Mouse (Mus musculus) midbrain, embryonic 15.5 days (tissue): ENCODE measurements around the gene Plcb1. TPM values are rescaled to one million over a fixed set of nuclear protein-coding genes. Genes with fewer than 3 reads are reported as not detected.
A peak's percentile ranks its signal among the peaks of the same experiment; 100 is the strongest.

Experiments
- ATAC-seq: fragments of 200-750 bp; cut with Nextera tagmentation; replicated peaks from 2 replicates; pipeline ENCODE4 v1.8.0; 2017; ENCODE audit warnings: moderate TSS enrichment
- H3K27ac ChIP-seq: fragments of 300-500 bp; sonication (generic); 2 replicates; pipeline ENCODE4 v1.5.1; 2015; ENCODE audit warnings: mild to moderate bottlenecking, inconsistent platforms
- H3K27me3 ChIP-seq: fragments of 300-500 bp; sonication (generic); replicated peaks from 2 replicates; pipeline ENCODE4 v1.6.1; 2015; ENCODE audit warnings: inconsistent platforms
- H3K36me3 ChIP-seq: fragments of 300-500 bp; sonication (generic); replicated peaks from 2 replicates; pipeline ENCODE4 v1.6.1; 2015; ENCODE audit warnings: inconsistent platforms
- H3K4me1 ChIP-seq: fragments of 300-500 bp; sonication (generic); 2 replicates; pipeline ENCODE4 v1.6.1; 2015; ENCODE audit warnings: inconsistent platforms
- H3K4me2 ChIP-seq: fragments of 300-500 bp; sonication (generic); 2 replicates; pipeline ENCODE4 v1.6.1; 2015; ENCODE audit warnings: inconsistent platforms, mild to moderate bottlenecking, moderate library complexity
- H3K4me3 ChIP-seq: fragments of 300-500 bp; sonication (generic); 2 replicates; pipeline ENCODE4 v1.5.1; 2015; ENCODE audit warnings: mild to moderate bottlenecking, inconsistent platforms
- H3K9ac ChIP-seq: fragments of 300-500 bp; sonication (generic); 2 replicates; pipeline ENCODE4 v1.6.1; 2015; ENCODE audit warnings: mild to moderate bottlenecking, inconsistent platforms
- H3K9me3 ChIP-seq: fragments of 300-500 bp; sonication (generic); 2 replicates; pipeline ENCODE4 v1.6.1; 2016; ENCODE audit warnings: inconsistent platforms
- WGBS: fragments of 180-500 bp; shearing (Covaris S2); methylation state at CpG from one replicate; pipeline ENCODE4 v1.1.7; 2015; ENCODE audit warnings: mixed read lengths; 5-methylcytosine and 5-hydroxymethylcytosine counted together
- polyA plus RNA-seq: library from polyadenylated mRNA; unstranded; fragments of >200 nt; fragmentation: Nextera tagmentation; extraction: Ambion mirVana; gene quantifications from 2 replicates; pipeline ENCODE4 v1.2.1, GENCODE M21; 2015

The Plcb1 gene
- polyA plus RNA-seq, 1 experiment from 2014 or later = 38.0 TPM

GRCm38 (mm10) chr2:135114501-135115128 is 328.7 kb downstream of the Plcb1 start:
- no peaks in the 10 kb centered on the region for H3K4me1 ChIP-seq

GRCm38 (mm10) chr2:135123057-135123456 is 337.2 kb downstream of the Plcb1 start:
- Histone ChIP-seq H3K9ac (no peak overlapping the region), H3K27ac (no peak overlapping the region), H3K4me1 (no peaks in the 10 kb centered on the region), H3K36me3 (no peaks in the 10 kb centered on the region), H3K4me3 (no peak overlapping the region), H3K9me3 (no peaks in the 10 kb centered on the region), H3K27me3 (no peaks in the 10 kb centered on the region), H3K4me2 (no peak overlapping the region)
- no peak for ATAC-seq
- 71% methylated on average over 4 of the region's 4 CpGs for WGBS

More at GRCm38 (mm10) chr2:135114501-135115128, 328.7 kb downstream of the Plcb1 start:
- WGBS = 81% methylated on average over 3 of the region's 3 CpGs
- Histone ChIP-seq H3K9me3 (no peaks in the 10 kb centered on the region), H3K4me2 (no peak overlapping the region), H3K27ac (no peak overlapping the region), H3K4me3 (no peak overlapping the region), H3K27me3 (no peaks in the 10 kb centered on the region), H3K9ac (no peak overlapping the region), H3K36me3 (no peaks in the 10 kb centered on the region)
- no peak for ATAC-seq

GRCm38 (mm10) chr2:135123695-135124343 is 338.0 kb downstream of the Plcb1 start:
- peak; percentile 56 for ATAC-seq
- WGBS = 83% methylated on average over 4 of the region's 4 CpGs
- Histone ChIP-seq H3K9ac (no peak overlapping the region), H3K27ac (no peak overlapping the region), H3K4me3 (no peak overlapping the region), H3K4me1 (no peaks in the 10 kb centered on the region), H3K27me3 (no peaks in the 10 kb centered on the region), H3K9me3 (no peaks in the 10 kb centered on the region), H3K36me3 (no peaks in the 10 kb centered on the region), H3K4me2 (no peak overlapping the region)

GRCm38 (mm10) chr2:135140576-135140975 is 354.7 kb downstream of the Plcb1 start:
- H3K9ac ChIP-seq = no peak overlapping the region
- 0 out of 2 replicates have a peak, but pooled peaks have one; percentile 52 for ATAC-seq
- peaks cover 6% of the 10 kb centered on the region; the same call in 1 of the 2 replicates for H3K4me1 ChIP-seq
- no peaks in the 10 kb centered on the region for H3K36me3 ChIP-seq
- no peak overlapping the region for H3K4me2 ChIP-seq
- no peak overlapping the region for H3K27ac ChIP-seq
- WGBS = 11% methylated on average over 8 of the region's 8 CpGs
- no peaks in the 10 kb centered on the region for H3K9me3 ChIP-seq
- H3K4me3 ChIP-seq = no peak overlapping the region
- H3K27me3 ChIP-seq = no peaks in the 10 kb centered on the region

- no peak overlapping the region for H3K9ac ChIP-seq
- H3K27ac ChIP-seq = no peak overlapping the region
- no peak overlapping the region for H3K4me3 ChIP-seq
- H3K4me2 ChIP-seq = no peak overlapping the region
- H3K36me3 ChIP-seq = no peaks in the 10 kb centered on the region
- no peaks in the 10 kb centered on the region for H3K4me1 ChIP-seq
- no peaks in the 10 kb centered on the region for H3K9me3 ChIP-seq
- no peak for ATAC-seq
- no peaks in the 10 kb centered on the region for H3K27me3 ChIP-seq
- 93% methylated on average over 7 of the region's 7 CpGs for WGBS
Observed at GRCm38 (mm10) chr2:135152289-135152688, 366.4 kb downstream of the Plcb1 start.

- 68% methylated on average over 4 of the region's 4 CpGs for WGBS
- Histone ChIP-seq H3K4me2 (no peak overlapping the region), H3K4me1 (no peaks in the 10 kb centered on the region), H3K9me3 (no peaks in the 10 kb centered on the region), H3K36me3 (no peaks in the 10 kb centered on the region), H3K9ac (no peak overlapping the region), H3K27ac (no peak overlapping the region), H3K27me3 (no peaks in the 10 kb centered on the region), H3K4me3 (no peak overlapping the region)
- no peak for ATAC-seq
Observed at GRCm38 (mm10) chr2:135153248-135153647, 367.4 kb downstream of the Plcb1 start.

- H3K4me3 ChIP-seq = no peak overlapping the region
- no peak overlapping the region for H3K4me2 ChIP-seq
- no peaks in the 10 kb centered on the region for H3K4me1 ChIP-seq
- ATAC-seq = no peak
- 84% methylated on average over 7 of the region's 7 CpGs for WGBS
- H3K9ac ChIP-seq = no peak overlapping the region
- no peaks in the 10 kb centered on the region for H3K9me3 ChIP-seq
- H3K36me3 ChIP-seq = no peaks in the 10 kb centered on the region
- H3K27me3 ChIP-seq = no peaks in the 10 kb centered on the region
- no peak overlapping the region for H3K27ac ChIP-seq
Observed at GRCm38 (mm10) chr2:135156055-135156454, 370.2 kb downstream of the Plcb1 start.

- 93% methylated on average over 2 of the region's 2 CpGs for WGBS
- Histone ChIP-seq H3K9ac (no peak overlapping the region), H3K9me3 (no peaks in the 10 kb centered on the region), H3K4me1 (no peaks in the 10 kb centered on the region), H3K27me3 (no peaks in the 10 kb centered on the region), H3K4me2 (no peak overlapping the region), H3K27ac (no peak overlapping the region), H3K4me3 (no peak overlapping the region), H3K36me3 (no peaks in the 10 kb centered on the region)
- no peak for ATAC-seq
Observed at GRCm38 (mm10) chr2:135157961-135158360, 372.1 kb downstream of the Plcb1 start.

- Histone ChIP-seq H3K9ac (no peak overlapping the region), H3K4me3 (no peak overlapping the region), H3K36me3 (no peaks in the 10 kb centered on the region), H3K27me3 (no peaks in the 10 kb centered on the region), H3K4me2 (no peak overlapping the region), H3K9me3 (no peaks in the 10 kb centered on the region), H3K4me1 (no peaks in the 10 kb centered on the region), H3K27ac (no peak overlapping the region)
- no peak for ATAC-seq
- WGBS = 82% methylated on average over 4 of the region's 4 CpGs
Observed at GRCm38 (mm10) chr2:135161673-135162072, 375.8 kb downstream of the Plcb1 start.

- Histone ChIP-seq H3K9ac (no peak overlapping the region), H3K9me3 (no peaks in the 10 kb centered on the region), H3K4me3 (no peak overlapping the region), H3K4me1 (no peaks in the 10 kb centered on the region), H3K36me3 (no peaks in the 10 kb centered on the region), H3K27ac (no peak overlapping the region), H3K27me3 (no peaks in the 10 kb centered on the region), H3K4me2 (no peak overlapping the region)
- WGBS = 80% methylated on average over 3 of the region's 3 CpGs
- no peak for ATAC-seq
Observed at GRCm38 (mm10) chr2:135165512-135165911, 379.6 kb downstream of the Plcb1 start.

- Histone ChIP-seq H3K27me3 (no peaks in the 10 kb centered on the region), H3K9ac (no peak overlapping the region), H3K36me3 (no peaks in the 10 kb centered on the region), H3K4me1 (no peaks in the 10 kb centered on the region), H3K9me3 (no peaks in the 10 kb centered on the region), H3K4me3 (no peak overlapping the region), H3K4me2 (no peak overlapping the region), H3K27ac (no peak overlapping the region)
- WGBS = 76% methylated on average over 4 of the region's 4 CpGs
- no peak for ATAC-seq
Observed at GRCm38 (mm10) chr2:135175544-135175943, 389.7 kb downstream of the Plcb1 start.

GRCm38 (mm10) chr2:135187659-135188058 is 401.8 kb downstream of the Plcb1 start:
- H3K4me3 ChIP-seq = no peak overlapping the region
- no peak overlapping the region for H3K4me2 ChIP-seq
- no peak overlapping the region for H3K9ac ChIP-seq
- ATAC-seq = peak; percentile 80
- 34% methylated on average over 6 of the region's 6 CpGs for WGBS
- no peaks in the 10 kb centered on the region for H3K9me3 ChIP-seq
- no peak overlapping the region for H3K27ac ChIP-seq
- H3K27me3 ChIP-seq = no peaks in the 10 kb centered on the region
- H3K4me1 ChIP-seq = peaks cover 6% of the 10 kb centered on the region; the same call in 1 of the 2 replicates
- no peaks in the 10 kb centered on the region for H3K36me3 ChIP-seq

- 89% methylated on average over 3 of the region's 3 CpGs for WGBS
Observed at GRCm38 (mm10) chr2:135200830-135201229, 415.0 kb downstream of the Plcb1 start.

More at GRCm38 (mm10) chr2:135200830-135201229, 415.0 kb downstream of the Plcb1 start:
- H3K27ac ChIP-seq = no peak overlapping the region
- H3K9me3 ChIP-seq = no peaks in the 10 kb centered on the region
- H3K4me3 ChIP-seq = no peak overlapping the region
- ATAC-seq = no peak
- no peaks in the 10 kb centered on the region for H3K36me3 ChIP-seq
- H3K9ac ChIP-seq = no peak overlapping the region
- no peak overlapping the region for H3K4me2 ChIP-seq
- H3K27me3 ChIP-seq = no peaks in the 10 kb centered on the region
- H3K4me1 ChIP-seq = no peaks in the 10 kb centered on the region
